Mouse (Mus musculus) G1E-ER4 (cell line): ENCODE measurements around the gene Nmrk2. TPM values are rescaled to one million over a fixed set of nuclear protein-coding genes. Genes with fewer than 3 reads are reported as not detected.

Experiments used
- GATA1 ChIP-seq: IDR thresholded peaks from one replicate; pipeline ENCODE4 v1.8.0; 2012; ENCODE audit warnings: low read length, inconsistent platforms
- polyA plus RNA-seq: library from polyadenylated mRNA; stranded (reverse); fragments of >175 nt; gene quantifications from 2 replicates; pipeline ENCODE4 v1.2.3, GENCODE M21; 2012

Gene Nmrk2
- polyA plus RNA-seq, 1 experiment: not detected

DNA sequence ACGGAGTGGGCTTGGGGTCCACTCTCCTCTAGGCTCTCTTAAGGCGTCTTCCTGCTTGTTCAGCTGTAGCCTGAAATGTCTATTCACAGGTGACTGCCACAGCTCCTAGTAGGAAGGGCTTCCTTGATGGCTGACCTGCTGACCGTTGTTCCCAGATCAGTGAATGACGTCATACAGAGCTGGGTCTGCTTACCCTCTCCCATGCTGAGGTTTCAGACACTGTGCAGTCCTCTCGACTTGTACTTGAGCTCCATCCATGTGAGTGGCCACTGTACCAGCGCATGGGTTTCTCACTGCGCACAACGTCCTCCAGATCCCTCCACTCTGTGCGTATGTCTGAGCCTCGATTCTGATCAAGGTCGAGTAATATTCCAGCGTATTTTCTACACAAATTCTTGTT lies 49.2 kb downstream of the Nmrk2 start:
- TF ChIP-seq GATA1: no peak

DNA sequence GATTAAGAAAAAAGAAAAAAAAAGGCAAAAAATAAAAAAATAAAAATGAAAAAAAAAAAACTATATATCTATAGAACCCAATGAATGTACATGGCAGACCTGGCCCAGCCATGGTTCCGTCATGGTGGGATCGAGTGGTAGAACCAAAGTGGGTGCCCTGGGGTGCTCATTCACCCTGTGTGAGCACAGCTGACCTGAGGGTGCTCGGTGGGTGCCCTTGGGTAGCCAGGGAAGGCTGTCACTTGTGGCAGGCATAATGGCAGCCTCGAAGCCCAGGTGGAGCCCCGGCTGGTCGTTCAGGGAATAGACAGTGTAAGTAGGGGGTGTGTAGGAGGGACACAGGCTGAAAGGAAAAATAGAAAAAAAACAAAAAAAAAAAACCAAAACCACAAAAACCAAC lies 50.6 kb downstream of the Nmrk2 start:
- TF ChIP-seq GATA1: no peak

Other genes with a start within 250 kb of the Nmrk2 start
- 0.43 and 0.56 TPM in 2 replicates for gene Gng7, start 187.1 kb downstream of the Nmrk2 start, polyA plus RNA-seq
- not detected in 2 replicates for gene Diras1, start 176.4 kb downstream of the Nmrk2 start, polyA plus RNA-seq
- gene Slc39a3, start 164.6 kb downstream of the Nmrk2 start, polyA plus RNA-seq: 11.6 and 12.0 TPM in 2 replicates
- 175 and 216 TPM in 2 replicates for gene Sgta, start 141.9 kb downstream of the Nmrk2 start, polyA plus RNA-seq
- 100 and 104 TPM in 2 replicates for gene Thop1, start 132.0 kb downstream of the Nmrk2 start, polyA plus RNA-seq
- gene Creb3l3, start 103.2 kb downstream of the Nmrk2 start, polyA plus RNA-seq: not detected in 2 replicates
- 394 and 482 TPM in 2 replicates for gene Map2k2, start 96.1 kb downstream of the Nmrk2 start, polyA plus RNA-seq
- gene Zbtb7a, start 66.8 kb downstream of the Nmrk2 start, polyA plus RNA-seq: 103 and 129 TPM in 2 replicates
- gene Pias4, start 34.1 kb downstream of the Nmrk2 start, polyA plus RNA-seq: 74.1 and 84.8 TPM in 2 replicates
- gene Eef2, start 25.4 kb downstream of the Nmrk2 start, polyA plus RNA-seq: 1,558 and 2,919 TPM in 2 replicates
- gene Dapk3, start 19.0 kb downstream of the Nmrk2 start, polyA plus RNA-seq: 59.3 and 79.0 TPM in 2 replicates
- not detected in 2 replicates for gene 4930442H23Rik, start 18.2 kb downstream of the Nmrk2 start, polyA plus RNA-seq
- gene Atcay, start 28.8 kb upstream of the Nmrk2 start, polyA plus RNA-seq: not detected in 2 replicates
- gene Zfr2, start 31.1 kb upstream of the Nmrk2 start, polyA plus RNA-seq: 0.66 and 0.84 TPM in 2 replicates
- gene Matk, start 50.9 kb upstream of the Nmrk2 start, polyA plus RNA-seq: not detected in 2 replicates
- gene Mrpl54, start 64.9 kb upstream of the Nmrk2 start, polyA plus RNA-seq: 633 and 674 TPM in 2 replicates
- gene Apba3, start 64.9 kb upstream of the Nmrk2 start, polyA plus RNA-seq: 111 and 135 TPM in 2 replicates
- gene Tjp3, start 89.5 kb upstream of the Nmrk2 start, polyA plus RNA-seq: 1.4 TPM in 2 replicates
- gene Pip5k1c, start 90.9 kb upstream of the Nmrk2 start, polyA plus RNA-seq: 139 and 210 TPM in 2 replicates
- gene Cactin, start 119.1 kb upstream of the Nmrk2 start, polyA plus RNA-seq: 74.5 and 82.9 TPM in 2 replicates
- not detected in 2 replicates for gene Tbxa2r, start 126.7 kb upstream of the Nmrk2 start, polyA plus RNA-seq
- gene Gipc3, start 141.2 kb upstream of the Nmrk2 start, polyA plus RNA-seq: not detected in 2 replicates
- gene Hmg20b, start 148.4 kb upstream of the Nmrk2 start, polyA plus RNA-seq: 186 and 236 TPM in 2 replicates
- gene Mfsd12, start 155.4 kb upstream of the Nmrk2 start, polyA plus RNA-seq: 38.2 and 39.2 TPM in 2 replicates
- 0.40 and 0.50 TPM in 2 replicates for gene 4930404N11Rik, start 163.8 kb upstream of the Nmrk2 start, polyA plus RNA-seq
- gene Fzr1, start 176.5 kb upstream of the Nmrk2 start, polyA plus RNA-seq: 99.0 and 111 TPM in 2 replicates
- gene Dohh, start 182.4 kb upstream of the Nmrk2 start, polyA plus RNA-seq: 216 and 292 TPM in 2 replicates
- 0.22 and 0.38 TPM in 2 replicates for gene Gm48551, start 182.4 kb upstream of the Nmrk2 start, polyA plus RNA-seq
- gene Gm48552, start 187.0 kb upstream of the Nmrk2 start, polyA plus RNA-seq: 7.0 and 10.7 TPM in 2 replicates
- gene Smim24, start 191.0 kb upstream of the Nmrk2 start, polyA plus RNA-seq: 0.68 and 0.69 TPM in 2 replicates